Mouse (Mus musculus) lung, embryonic 16.5 days (tissue): ENCODE measurements around the gene Oas1d. TPM values are rescaled to one million over a fixed set of nuclear protein-coding genes. Genes with fewer than 3 reads are reported as not detected.
"Not testable (repeated sequence)": the region's sequence is repeated elsewhere in the genome, so short reads cannot be mapped to it uniquely, and the experiment has no call there.

Experiments used
- ATAC-seq: fragments of 200-750 bp; cut with Nextera tagmentation; 2 replicates; pipeline ENCODE4 v1.8.0; 2017; ENCODE audit warnings: low read depth, mild to moderate bottlenecking, moderate library complexity
- H3K27ac ChIP-seq: fragments of 300-500 bp; sonication (generic); 2 replicates; pipeline ENCODE4 v1.5.1; 2014; ENCODE audit warnings: mild to moderate bottlenecking, control low read depth, low read length
- H3K27me3 ChIP-seq: fragments of 300-500 bp; sonication (generic); 2 replicates; pipeline ENCODE4 v1.6.1; 2014; ENCODE audit warnings: low read depth, low read length, mixed read lengths; ENCODE audit not compliant: control insufficient read depth, insufficient read depth
- H3K36me3 ChIP-seq: fragments of 300-500 bp; sonication (generic); 2 replicates; pipeline ENCODE4 v1.6.1; 2014; ENCODE audit warnings: low read length; ENCODE audit not compliant: control insufficient read depth, insufficient read depth
- H3K4me1 ChIP-seq: fragments of 300-500 bp; sonication (generic); replicated peaks from 2 replicates; pipeline ENCODE4 v1.6.1; 2014; ENCODE audit warnings: low read length, mixed read lengths; ENCODE audit not compliant: control insufficient read depth, insufficient read depth
- H3K4me2 ChIP-seq: fragments of 300-500 bp; sonication (generic); 2 replicates; pipeline ENCODE4 v1.6.1; 2014; ENCODE audit warnings: low read depth, low read length, control low read depth
- H3K4me3 ChIP-seq: fragments of 300-500 bp; sonication (generic); 2 replicates; pipeline ENCODE4 v1.5.1; 2014; ENCODE audit warnings: mild to moderate bottlenecking, low read length, control low read depth
- H3K9ac ChIP-seq: fragments of 300-500 bp; sonication (generic); 2 replicates; pipeline ENCODE4 v1.6.1; 2014; ENCODE audit warnings: low read length, control low read depth
- H3K9me3 ChIP-seq: fragments of 300-500 bp; sonication (generic); 2 replicates; pipeline ENCODE4 v1.6.1; 2016; ENCODE audit warnings: low read length; ENCODE audit not compliant: control insufficient read depth
- WGBS: fragments of 180-500 bp; shearing (Covaris S2); extraction: QIAGEN DNeasy Blood & Tissue Kit; methylation state at CpG from one replicate; pipeline ENCODE4 v1.1.7; 2014; 5-methylcytosine and 5-hydroxymethylcytosine counted together
- polyA plus RNA-seq: library from polyadenylated mRNA; unstranded; fragments of >200 nt; fragmentation: Nextera tagmentation; extraction: Ambion mirVana; gene quantifications from 2 replicates; pipeline ENCODE4 v1.2.1, GENCODE M21; 2015

Oas1d gene
- polyA plus RNA-seq: not detected in 2 replicates

DNA sequence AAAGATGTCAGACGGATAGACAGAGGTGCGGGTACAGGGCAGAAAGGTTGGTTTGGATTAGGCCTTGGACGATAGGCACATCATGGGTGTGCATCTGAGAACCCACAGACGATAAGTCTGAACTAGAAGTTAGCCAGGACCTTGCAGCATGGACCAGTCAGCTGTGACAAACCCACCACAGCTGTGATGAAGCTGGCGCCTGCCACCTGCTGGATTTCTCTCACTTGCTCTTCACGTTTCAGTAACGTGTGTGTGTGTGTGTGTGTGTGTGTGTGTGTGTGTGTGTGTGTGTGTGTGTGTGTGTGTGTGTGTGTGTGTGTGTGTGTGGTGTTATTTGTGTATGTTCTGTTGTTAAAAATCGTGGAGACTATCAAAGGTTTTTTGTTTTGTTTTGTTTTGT lies at the start of gene Oas1d:
TSS of gene Oas1d (plus strand) at position 333 of the 400 bp plus-strand sequence.
- H3K4me3 ChIP-seq, H3K27me3 ChIP-seq, H3K4me2 ChIP-seq, H3K9me3 ChIP-seq, ATAC-seq, H3K4me1 ChIP-seq, H3K9ac ChIP-seq, H3K36me3 ChIP-seq, H3K27ac ChIP-seq: not testable (repeated sequence)
- 39% methylated on average over 8 of the region's 8 CpGs for WGBS

DNA sequence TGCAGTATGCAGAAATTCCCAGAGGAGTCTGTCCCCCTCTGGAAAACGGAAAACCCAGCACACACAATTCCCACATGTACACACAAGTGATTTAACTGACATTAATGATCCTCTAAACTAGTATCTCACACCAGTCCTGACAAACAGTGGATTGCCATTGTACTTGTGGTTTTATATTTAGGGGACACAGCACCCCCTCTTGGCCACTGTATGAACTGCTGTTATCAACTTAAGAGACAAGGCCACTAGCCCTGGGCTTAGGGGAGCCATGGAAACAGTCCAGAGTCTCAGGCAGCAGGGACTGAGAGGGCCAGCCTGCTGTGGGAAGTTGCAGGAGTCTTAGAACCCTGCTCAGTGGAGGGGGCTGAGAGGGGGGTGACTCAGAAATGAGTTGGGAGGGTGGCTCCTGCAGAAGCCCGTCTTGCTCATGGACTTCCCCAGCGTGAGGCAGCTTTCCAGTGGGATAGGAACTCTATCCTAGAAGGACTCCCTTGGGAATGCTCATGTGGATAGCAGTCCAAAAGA lies 48.9 kb upstream of the Oas1d start:
- H3K27ac ChIP-seq: no peak overlapping the region
- no peaks in the 10 kb centered on the region for H3K27me3 ChIP-seq
- 58% methylated on average over 3 of the region's 3 CpGs for WGBS
- H3K4me1 ChIP-seq: no peaks in the 10 kb centered on the region
- no peak overlapping the region for H3K9ac ChIP-seq
- H3K36me3 ChIP-seq: no peaks in the 10 kb centered on the region
- no peak overlapping the region for H3K4me3 ChIP-seq
- ATAC-seq: no peak
- H3K9me3 ChIP-seq: no peaks in the 10 kb centered on the region
- H3K4me2 ChIP-seq: no peak overlapping the region

DNA sequence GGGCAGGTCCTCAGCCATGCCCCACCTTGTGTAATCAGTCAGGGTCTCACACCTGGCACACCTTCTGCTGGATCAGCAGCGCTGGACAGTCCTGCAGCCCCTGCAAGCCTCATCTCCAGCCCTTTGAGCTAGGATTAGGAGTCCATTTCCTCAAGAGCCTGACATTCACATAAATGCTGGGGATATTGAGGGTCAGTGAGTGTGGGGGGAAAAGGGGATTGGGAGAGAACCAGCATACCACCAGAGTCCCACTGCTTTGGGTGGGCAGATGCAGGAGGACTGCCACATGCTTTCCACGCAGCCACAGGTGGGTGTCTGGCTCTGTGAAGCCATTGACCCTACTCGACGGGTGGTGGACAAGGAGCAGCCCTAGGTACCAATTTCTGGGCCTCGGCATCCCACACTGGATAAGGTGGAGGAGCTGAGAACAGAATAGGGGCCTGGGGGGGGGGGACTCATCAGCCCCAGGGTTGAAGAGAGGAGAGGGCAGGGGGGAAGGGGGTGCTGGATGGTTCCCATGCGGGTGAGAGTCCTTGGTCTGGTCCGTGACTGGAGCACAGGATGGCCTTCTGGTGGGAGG lies 44.8 kb upstream of the Oas1d start:
- no peak for ATAC-seq
- H3K9ac ChIP-seq: no peak overlapping the region
- no peak overlapping the region for H3K4me3 ChIP-seq
- H3K36me3 ChIP-seq: no peaks in the 10 kb centered on the region
- H3K27ac ChIP-seq: no peak overlapping the region
- no peaks in the 10 kb centered on the region for H3K4me1 ChIP-seq
- no peaks in the 10 kb centered on the region for H3K9me3 ChIP-seq
- H3K4me2 ChIP-seq: no peak overlapping the region
- no peaks in the 10 kb centered on the region; the same call in 1 of the 2 replicates for H3K27me3 ChIP-seq
- 82% methylated on average over 7 of the region's 7 CpGs for WGBS

DNA sequence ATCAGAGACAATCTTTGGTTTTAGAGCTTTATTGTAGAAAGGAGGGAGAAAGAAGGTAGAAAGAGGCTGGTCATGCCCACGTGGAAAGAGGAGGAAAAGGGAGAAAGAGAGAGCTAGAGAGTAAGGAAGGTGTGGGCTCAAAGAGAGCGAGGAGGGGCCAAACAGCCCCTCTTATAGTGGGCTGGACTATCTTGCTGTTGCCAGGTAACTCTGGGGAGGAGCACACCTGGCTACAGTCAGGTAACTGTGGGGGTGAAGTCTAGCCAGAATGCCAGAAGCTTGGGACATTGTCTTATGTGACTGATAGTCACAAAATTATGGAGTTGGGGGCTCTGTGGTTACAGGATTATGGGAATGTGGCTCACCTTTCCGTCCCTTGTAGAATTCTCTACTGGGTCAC lies 44.3 kb upstream of the Oas1d start:
- Histone ChIP-seq H3K9me3 (no peaks in the 10 kb centered on the region), H3K9ac (no peak overlapping the region), H3K4me3 (no peak overlapping the region), H3K4me2 (no peak overlapping the region), H3K4me1 (no peaks in the 10 kb centered on the region), H3K36me3 (no peaks in the 10 kb centered on the region), H3K27me3 (no peaks in the 10 kb centered on the region; the same call in 1 of the 2 replicates), H3K27ac (no peak overlapping the region)
- ATAC-seq: no peak
- WGBS: 40% methylated on average over 3 of the region's 3 CpGs

DNA sequence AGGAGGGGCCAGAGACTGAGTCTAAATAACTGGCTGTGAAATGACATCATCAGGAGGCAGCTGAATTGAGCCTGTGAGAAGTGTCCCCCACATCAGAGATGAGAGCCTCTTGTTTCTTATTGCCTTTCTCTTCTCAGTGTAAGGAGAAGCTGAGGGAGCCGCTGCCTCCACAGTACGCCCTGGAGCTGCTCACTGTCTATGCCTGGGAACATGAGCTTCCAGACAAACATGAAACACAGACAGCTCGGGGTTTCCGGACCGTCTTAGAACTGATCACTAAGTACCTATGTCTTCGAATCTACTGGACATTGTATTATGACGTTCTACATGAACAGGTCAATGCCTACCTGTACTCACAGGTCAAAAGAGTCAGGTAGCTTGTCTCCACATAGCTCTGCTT lies 43.6 kb upstream of the Oas1d start:
- no peaks in the 10 kb centered on the region; the same call in 1 of the 2 replicates for H3K27me3 ChIP-seq
- 56% methylated on average over 7 of the region's 7 CpGs for WGBS
- H3K36me3 ChIP-seq: no peaks in the 10 kb centered on the region
- no peak overlapping the region for H3K27ac ChIP-seq
- ATAC-seq: no peak
- no peak overlapping the region for H3K9ac ChIP-seq
- H3K4me2 ChIP-seq: no peak overlapping the region
- H3K4me1 ChIP-seq: no peaks in the 10 kb centered on the region
- no peaks in the 10 kb centered on the region for H3K9me3 ChIP-seq
- no peak overlapping the region for H3K4me3 ChIP-seq

DNA sequence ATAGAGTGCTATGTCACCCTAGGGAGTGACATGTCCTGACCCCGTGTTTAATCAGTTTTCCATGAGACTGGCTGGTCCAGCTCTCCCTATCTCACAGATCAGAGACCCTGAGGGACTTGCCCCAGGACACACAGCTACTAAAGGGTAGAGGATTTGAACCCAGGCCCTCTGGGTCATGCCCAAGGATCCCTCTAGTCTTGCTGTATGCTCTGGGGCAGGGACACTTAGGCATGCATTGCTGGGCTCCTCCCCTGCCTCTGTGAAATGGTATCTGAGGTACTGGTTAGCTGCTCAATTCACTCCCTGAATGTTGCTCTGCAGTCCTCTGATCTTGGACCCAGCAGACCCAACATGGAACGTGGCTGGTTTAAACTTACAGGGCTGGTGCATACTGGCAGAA lies 42.9 kb upstream of the Oas1d start:
- 41% methylated on average over 2 of the region's 2 CpGs for WGBS
- H3K4me2 ChIP-seq: no peak overlapping the region
- H3K27me3 ChIP-seq: no peaks in the 10 kb centered on the region; the same call in 1 of the 2 replicates
- H3K27ac ChIP-seq: no peak overlapping the region
- no peaks in the 10 kb centered on the region for H3K36me3 ChIP-seq
- no peak overlapping the region for H3K9ac ChIP-seq
- H3K4me3 ChIP-seq: no peak overlapping the region
- no peak for ATAC-seq
- no peaks in the 10 kb centered on the region for H3K4me1 ChIP-seq
- H3K9me3 ChIP-seq: no peaks in the 10 kb centered on the region

DNA sequence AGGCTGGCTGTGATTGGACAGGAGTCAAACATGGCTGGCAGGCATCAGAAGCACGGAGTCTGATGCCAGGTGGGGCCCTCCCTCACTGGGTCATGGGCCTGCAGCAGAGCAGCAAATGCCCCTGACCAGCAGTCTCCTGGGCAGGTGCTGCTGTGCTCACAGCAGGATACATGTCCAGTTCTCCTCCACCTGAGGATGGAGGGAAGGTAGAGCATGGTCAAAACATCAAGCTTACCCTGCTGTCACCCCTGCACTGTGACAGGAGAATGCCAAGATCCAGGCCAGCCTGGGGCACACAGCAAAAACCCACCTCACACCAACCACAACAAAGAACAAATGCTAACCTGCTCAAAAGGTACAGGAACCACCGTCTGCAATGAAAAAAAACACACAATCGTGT lies 37.5 kb upstream of the Oas1d start:
- not testable (repeated sequence) for H3K9me3 ChIP-seq, H3K4me2 ChIP-seq, ATAC-seq, H3K27ac ChIP-seq, H3K27me3 ChIP-seq, H3K4me3 ChIP-seq, H3K36me3 ChIP-seq, H3K9ac ChIP-seq, H3K4me1 ChIP-seq
- WGBS: 59% methylated on average over 2 of the region's 3 CpGs

DNA sequence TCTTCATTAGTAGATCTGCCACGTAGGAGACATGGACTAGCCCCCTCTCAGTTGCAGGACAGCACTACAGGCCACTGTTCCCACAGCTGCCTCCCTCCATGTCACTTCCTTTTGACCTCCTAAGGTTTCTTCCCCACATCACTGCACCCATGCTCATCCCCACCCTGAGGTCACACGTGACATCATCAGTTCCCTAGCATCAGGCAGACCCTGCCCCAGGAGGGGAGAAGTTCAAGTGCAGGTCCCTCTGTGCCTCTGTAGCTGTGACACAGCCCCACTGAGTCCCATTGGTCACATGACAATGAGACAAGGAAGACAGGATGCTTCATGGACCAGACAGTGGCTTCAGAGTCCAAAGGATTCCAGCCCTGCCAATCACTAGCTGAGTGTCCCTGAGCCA lies 36.9 kb upstream of the Oas1d start:
- not testable (repeated sequence) for ATAC-seq, H3K36me3 ChIP-seq, H3K4me3 ChIP-seq, H3K27me3 ChIP-seq, H3K4me2 ChIP-seq, H3K9ac ChIP-seq, H3K9me3 ChIP-seq, H3K27ac ChIP-seq, H3K4me1 ChIP-seq
- WGBS: 66% methylated on average over 2 of the region's 2 CpGs

DNA sequence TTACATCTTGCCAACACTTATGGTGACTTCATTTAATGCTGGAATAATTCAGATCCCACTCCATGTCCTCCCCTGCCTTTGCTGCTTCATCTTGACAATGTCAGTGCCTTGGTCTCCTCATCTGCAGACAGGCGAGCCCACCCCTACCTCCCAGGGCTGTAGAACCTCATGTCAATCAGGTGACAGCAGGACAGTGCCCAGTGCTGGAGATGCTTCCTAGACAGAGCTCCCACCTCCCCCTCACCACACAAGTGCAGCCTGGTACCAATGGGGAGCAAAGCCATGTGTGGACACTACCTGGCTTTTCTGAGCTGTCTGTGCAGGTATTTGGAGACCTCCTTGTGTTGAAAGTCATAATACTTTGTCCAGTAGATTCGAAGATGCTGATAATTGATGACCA lies 35.5 kb upstream of the Oas1d start:
- not testable (repeated sequence) for H3K4me2 ChIP-seq, H3K9ac ChIP-seq, ATAC-seq

DNA sequence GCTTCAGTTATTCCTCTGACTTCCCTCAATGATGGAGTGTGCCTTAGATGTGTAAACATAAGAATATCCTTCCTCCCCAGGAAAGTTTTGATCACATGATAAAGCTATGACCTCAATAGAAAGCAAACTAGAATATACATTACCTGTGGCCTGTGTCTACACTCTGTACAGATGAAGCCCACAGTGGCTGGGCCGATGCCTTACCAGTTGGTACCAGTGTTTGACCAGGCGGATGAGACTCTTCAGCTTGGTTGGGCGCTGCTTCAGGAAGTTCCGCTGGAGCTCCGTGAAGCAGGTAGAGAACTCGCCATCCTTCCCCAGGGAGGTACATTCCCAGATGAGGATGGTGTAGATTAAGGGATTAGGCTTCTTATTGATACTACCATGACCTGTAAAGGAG lies 32.7 kb upstream of the Oas1d start:
- not testable (repeated sequence) for H3K27ac ChIP-seq, H3K4me2 ChIP-seq, H3K9ac ChIP-seq, H3K36me3 ChIP-seq, H3K9me3 ChIP-seq, H3K4me1 ChIP-seq, H3K27me3 ChIP-seq, H3K4me3 ChIP-seq, ATAC-seq
- 91% methylated on average over 6 of the region's 6 CpGs for WGBS

More for the DNA sequence above, 35.5 kb upstream of the Oas1d start:
- H3K27ac ChIP-seq, H3K9me3 ChIP-seq, H3K36me3 ChIP-seq, H3K4me1 ChIP-seq, H3K27me3 ChIP-seq, H3K4me3 ChIP-seq: not testable (repeated sequence)
- 44% methylated on average over 2 of the region's 2 CpGs for WGBS
